Mouse (Mus musculus): Measurements from ENCODE around the gene Galntl6.
A peak's percentile ranks its signal among the peaks of the same experiment; 100 is the strongest.

Galntl6 gene

GRCm38 (mm10) chr8:57841446-57841845 lies 1071.0 kb downstream of the Galntl6 start:
- DNase-seq, result no peak

- DNase-seq, result no peak
Observed at GRCm38 (mm10) chr8:57837384-57837783, 1075.1 kb downstream of the Galntl6 start.

- DNase-seq, result no peak
Observed at GRCm38 (mm10) chr8:57836981-57837380, 1075.5 kb downstream of the Galntl6 start.

GRCm38 (mm10) chr8:57836201-57836883 lies 1076.1 kb downstream of the Galntl6 start:
- DNase-seq, result no peak

- DNase-seq, result no peak
Observed at GRCm38 (mm10) chr8:57823151-57823550, 1089.3 kb downstream of the Galntl6 start.

GRCm38 (mm10) chr8:57816034-57816433 lies 1096.4 kb downstream of the Galntl6 start:
- DNase-seq, result no peak

GRCm38 (mm10) chr8:57807060-57807459 lies 1105.4 kb downstream of the Galntl6 start:
- no peak for DNase-seq

GRCm38 (mm10) chr8:57805094-57805493 lies 1107.3 kb downstream of the Galntl6 start:
- no peak for DNase-seq

- DNase-seq, result no peak
Observed at GRCm38 (mm10) chr8:57803821-57804220, 1108.6 kb downstream of the Galntl6 start.

GRCm38 (mm10) chr8:57801197-57801596 lies 1111.2 kb downstream of the Galntl6 start:
- no peak for DNase-seq

GRCm38 (mm10) chr8:57800327-57800726 lies 1112.1 kb downstream of the Galntl6 start:
- peak; percentile 74 for DNase-seq

- DNase-seq, result peak; percentile 39
Observed at GRCm38 (mm10) chr8:57799797-57800204, 1112.6 kb downstream of the Galntl6 start.

GRCm38 (mm10) chr8:57793455-57793854 lies 1119.0 kb downstream of the Galntl6 start:
- DNase-seq, result no peak

- no peak for DNase-seq
Observed at GRCm38 (mm10) chr8:57792246-57792645, 1120.2 kb downstream of the Galntl6 start.

GRCm38 (mm10) chr8:57791309-57791721 lies 1121.1 kb downstream of the Galntl6 start:
- no peak for DNase-seq

GRCm38 (mm10) chr8:57779551-57779950 lies 1132.9 kb downstream of the Galntl6 start:
- DNase-seq, result no peak

- no peak for DNase-seq
Observed at GRCm38 (mm10) chr8:57777988-57778721, 1134.3 kb downstream of the Galntl6 start.

GRCm38 (mm10) chr8:57776723-57777122 lies 1135.7 kb downstream of the Galntl6 start:
- DNase-seq, result no peak

GRCm38 (mm10) chr8:57772732-57773265 lies 1139.6 kb downstream of the Galntl6 start:
- no peak for DNase-seq

- no peak for DNase-seq
Observed at GRCm38 (mm10) chr8:57767541-57767940, 1144.9 kb downstream of the Galntl6 start.

GRCm38 (mm10) chr8:57766471-57767065 lies 1145.9 kb downstream of the Galntl6 start:
- DNase-seq, result no peak

GRCm38 (mm10) chr8:57765726-57766351 lies 1146.6 kb downstream of the Galntl6 start:
- no peak for DNase-seq

GRCm38 (mm10) chr8:57765192-57765591 lies 1147.2 kb downstream of the Galntl6 start:
- DNase-seq, result no peak

Measured in right cerebral cortex, postnatal 14 days (tissue).